Mouse (Mus musculus): Measurements from ENCODE around the gene Oaz3.

DNA sequence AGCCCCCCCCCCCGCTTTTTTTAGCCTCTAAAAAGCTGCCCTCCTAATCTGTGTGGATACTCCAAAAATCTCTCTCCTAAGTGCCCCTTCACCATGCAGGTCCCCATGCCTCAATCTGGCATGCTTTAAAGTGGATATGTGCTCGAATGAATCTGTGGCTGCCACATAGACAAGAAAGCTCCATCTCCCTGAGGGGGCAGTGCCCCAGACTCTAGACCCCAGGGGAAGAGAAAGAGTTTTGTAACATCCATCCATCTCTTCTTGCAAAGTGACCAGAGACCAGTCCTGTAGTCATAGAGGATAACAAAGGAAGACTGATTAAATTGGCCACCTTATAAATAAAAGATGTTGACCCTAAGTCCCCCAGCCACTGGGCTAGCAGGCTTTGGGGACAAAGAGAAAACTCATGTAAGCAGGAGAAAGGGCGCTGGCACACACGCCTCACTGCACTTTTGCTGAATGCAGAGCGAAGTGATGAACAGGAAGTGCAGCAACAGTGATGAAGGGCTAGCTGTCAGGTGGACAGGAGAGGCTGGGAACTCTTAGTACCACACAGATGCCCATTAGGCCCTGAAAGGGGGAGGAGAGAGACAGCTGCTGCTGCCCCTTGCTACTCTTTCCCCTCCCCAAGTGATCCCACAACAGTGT lies 43.9 kb downstream of the Oaz3 start:
- TF ChIP-seq POLR2A (IDR thresholded peaks at IDR 0.05; ENCODE audit: extremely low read depth, insufficient read depth, low read length) (no peak), CTCF (IDR thresholded peaks at IDR 0.05; ENCODE audit: extremely low read depth, insufficient read depth, low read length) (no peak)
